Mouse (Mus musculus) small intestine, adult 2 months (tissue): ENCODE measurements around the gene Nsfl1c. TPM values are rescaled to one million over a fixed set of nuclear protein-coding genes. Genes with fewer than 3 reads are reported as not detected.

ENCODE experiments used
- H3K27ac ChIP-seq: fragments of 200-500 bp; 2 replicates; pipeline ENCODE4 v1.5.1; 2012; ENCODE audit warnings: low read depth, low read length, control low read depth, inconsistent platforms; ENCODE audit not compliant: insufficient read depth
- H3K27me3 ChIP-seq: fragments of 200-500 bp; 2 replicates; pipeline ENCODE4 v1.6.1; 2012; ENCODE audit warnings: mild to moderate bottlenecking, moderate library complexity, low read length, inconsistent platforms; ENCODE audit not compliant: control insufficient read depth, insufficient read depth
- H3K36me3 ChIP-seq: fragments of 200-500 bp; 2 replicates; pipeline ENCODE4 v1.6.1; 2012; ENCODE audit warnings: mild to moderate bottlenecking, low read length, control low read depth, inconsistent platforms; ENCODE audit not compliant: control insufficient read depth, insufficient read depth
- H3K4me1 ChIP-seq: fragments of 200-500 bp; 2 replicates; pipeline ENCODE4 v1.6.1; 2012; ENCODE audit warnings: low read length, inconsistent platforms, mixed read lengths; ENCODE audit not compliant: control insufficient read depth, insufficient read depth, insufficient read length
- H3K4me3 ChIP-seq: fragments of 200-500 bp; 2 replicates; pipeline ENCODE4 v1.5.1; 2012; ENCODE audit warnings: low read depth, mild to moderate bottlenecking, control low read depth, inconsistent platforms, low read length, moderate library complexity
- CTCF ChIP-seq: fragments of 200-500 bp; IDR thresholded peaks from 2 replicates; pipeline ENCODE4 v1.5.1; 2012; ENCODE audit warnings: low read depth, mild to moderate bottlenecking, control low read depth, inconsistent platforms, low read length, moderate library complexity, mixed read lengths; ENCODE audit not compliant: insufficient replicate concordance, insufficient read length; ENCODE audit errors: extremely low read depth
- POLR2A ChIP-seq: fragments of 200-500 bp; IDR thresholded peaks from 2 replicates; pipeline ENCODE4 v1.6.1; 2012; ENCODE audit warnings: low read depth, mild to moderate bottlenecking, control low read depth, inconsistent platforms, low read length, moderate library complexity
- WGBS: fragments of 180-500 bp; shearing (Covaris S2); methylation state at CpG from one replicate; pipeline ENCODE4 v1.1.7; 2018; 5-methylcytosine and 5-hydroxymethylcytosine counted together
- polyA plus RNA-seq: library from polyadenylated mRNA; depleted of rRNA; stranded (reverse); fragments of >200 nt; gene quantifications from 2 replicates; pipeline ENCODE4 v1.2.3, GENCODE M21; 2012

Gene Nsfl1c
- polyA plus RNA-seq, 1 experiment, result 31.1 TPM

GRCm38 (mm10) chr2:151533632-151534031 is 39.6 kb downstream of the Nsfl1c start:
- Histone ChIP-seq H3K27me3 (no peaks in the 10 kb centered on the region), H3K36me3 (no peaks in the 10 kb centered on the region), H3K27ac (no peak overlapping the region), H3K4me3 (no peak overlapping the region), H3K4me1 (peaks cover 12% of the 10 kb centered on the region)
- WGBS, result 76% methylated on average over 6 of the region's 6 CpGs
- TF ChIP-seq CTCF (no peak), POLR2A (no peak)

DNA sequence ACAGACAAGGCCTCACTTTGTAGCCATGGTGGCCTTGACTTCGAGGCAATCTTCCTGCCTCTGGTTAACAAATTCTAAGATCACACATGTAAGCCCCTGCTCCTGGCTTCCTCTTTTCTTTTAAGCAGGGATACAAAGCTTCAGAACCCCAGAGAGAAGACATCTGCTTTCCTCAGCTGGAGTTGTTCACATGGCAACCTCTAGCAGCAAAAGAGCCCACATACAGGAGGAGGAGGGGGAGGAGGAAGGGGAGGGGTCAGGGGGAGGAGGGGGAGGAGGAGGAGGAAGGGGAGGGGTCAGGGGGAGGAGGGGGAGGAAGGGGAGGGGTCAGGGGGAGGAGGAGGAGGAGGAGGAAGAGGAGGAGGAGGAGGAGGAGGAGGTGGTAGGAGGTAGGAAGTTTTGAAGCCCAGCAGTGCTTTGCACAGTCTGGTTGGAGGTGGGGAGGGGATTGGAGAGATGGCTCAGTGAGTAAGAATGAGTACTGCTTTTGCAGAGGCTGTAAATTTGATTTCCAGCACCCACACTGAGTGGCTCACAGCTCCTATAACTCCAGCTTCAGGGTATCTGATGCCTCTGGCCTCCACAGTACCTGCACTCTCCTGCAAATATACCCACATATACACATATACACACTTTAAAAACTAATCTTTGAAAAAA is 42.1 kb downstream of the Nsfl1c start:
- no peaks in the 10 kb centered on the region for H3K27me3 ChIP-seq
- H3K36me3 ChIP-seq, result no peaks in the 10 kb centered on the region
- no peak overlapping the region for H3K4me3 ChIP-seq
- peak overlapping the region; percentile 27; the same call in 1 of the 2 replicates for H3K27ac ChIP-seq
- TF ChIP-seq CTCF (no peak), POLR2A (no peak)
- 17% methylated on average over 1 of the region's 1 CpGs for WGBS
- peaks cover 4% of the 10 kb centered on the region for H3K4me1 ChIP-seq

- H3K4me3 ChIP-seq, result no peak overlapping the region
- H3K4me1 ChIP-seq, result peaks cover 4% of the 10 kb centered on the region
- H3K27ac ChIP-seq, result peak overlapping the region; percentile 51
- TF ChIP-seq CTCF, result no peak
- TF ChIP-seq POLR2A, result no peak
- 5% methylated on average over 5 of the region's 5 CpGs for WGBS
- H3K36me3 ChIP-seq, result no peaks in the 10 kb centered on the region
- H3K27me3 ChIP-seq, result no peaks in the 10 kb centered on the region
Measured at GRCm38 (mm10) chr2:151536618-151536974, 42.6 kb downstream of the Nsfl1c start.

GRCm38 (mm10) chr2:151538646-151539045 is 44.7 kb downstream of the Nsfl1c start:
- Histone ChIP-seq H3K36me3 (no peaks in the 10 kb centered on the region), H3K27me3 (no peaks in the 10 kb centered on the region), H3K4me1 (peaks cover 7% of the 10 kb centered on the region), H3K4me3 (no peak overlapping the region), H3K27ac (no peak overlapping the region)
- no peak for TF ChIP-seq CTCF
- no peak for TF ChIP-seq POLR2A
- WGBS, result 78% methylated on average over 4 of the region's 4 CpGs

GRCm38 (mm10) chr2:151542323-151543062 is 48.5 kb downstream of the Nsfl1c start, which contains the start of gene Fkbp1a:
Fkbp1a (plus strand) TSS chr2:151542483.
- 1% methylated on average over 86 of the region's 93 CpGs for WGBS
- no peaks in the 10 kb centered on the region for H3K27me3 ChIP-seq
- peak; percentile 50 for TF ChIP-seq POLR2A
- TF ChIP-seq CTCF, result no peak

DNA sequence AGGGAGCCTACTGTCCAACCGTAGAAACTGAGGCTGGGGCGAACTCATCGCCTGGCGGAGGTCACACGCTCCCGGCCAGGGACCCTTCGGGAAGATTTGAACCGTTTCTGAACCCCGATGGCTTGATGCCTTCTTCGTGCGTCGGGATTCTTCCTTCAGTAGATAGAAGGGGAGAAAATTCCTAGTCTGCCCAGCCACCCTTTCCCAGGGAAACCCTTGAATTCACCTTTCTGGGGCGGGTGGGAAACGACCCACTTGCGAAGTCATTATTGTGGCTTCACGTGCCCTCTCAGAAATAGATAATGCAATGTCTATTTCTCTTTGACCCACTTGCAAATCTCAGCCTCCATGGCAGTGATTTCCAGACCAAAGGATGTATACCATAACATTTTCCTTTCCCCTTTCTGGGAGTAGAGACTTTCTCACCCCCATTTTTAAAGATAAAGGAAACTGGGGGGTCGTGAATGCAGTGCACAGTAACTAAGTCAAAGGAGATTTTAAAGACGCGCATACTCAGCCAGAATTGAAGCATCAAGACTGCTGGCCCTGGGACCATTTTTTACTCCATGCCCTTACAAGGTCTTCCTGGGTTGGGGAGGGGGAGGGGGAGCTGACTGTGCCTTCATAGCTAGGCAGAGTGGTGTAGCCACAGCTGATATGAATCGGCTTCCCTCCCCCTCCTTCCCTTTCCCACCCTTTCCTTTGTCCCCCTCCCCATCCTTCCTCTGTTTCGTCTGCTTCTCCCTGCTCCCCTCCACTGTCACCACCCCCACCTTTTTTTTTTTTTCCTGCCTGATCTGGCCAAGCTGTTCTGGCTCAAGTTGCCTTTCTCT is 49.3 kb downstream of the Nsfl1c start:
- Histone ChIP-seq H3K36me3 (peaks cover 9% of the 10 kb centered on the region; the same call in 1 of the 2 replicates), H3K27ac (peak overlapping the region; percentile 93), H3K27me3 (no peaks in the 10 kb centered on the region), H3K4me1 (peaks cover 26% of the 10 kb centered on the region; the same call in 1 of the 2 replicates), H3K4me3 (peak overlapping the region; percentile 100)
- TF ChIP-seq POLR2A (no peak), CTCF (no peak)
- 5% methylated on average over 21 of the region's 21 CpGs for WGBS

More at GRCm38 (mm10) chr2:151542323-151543062, 48.5 kb downstream of the Nsfl1c start, which contains the start of gene Fkbp1a:
- H3K4me1 ChIP-seq, result peaks cover 21% of the 10 kb centered on the region; the same call in 1 of the 2 replicates
- H3K27ac ChIP-seq, result peak within 1 kb of the TSS; percentile 93
- H3K4me3 ChIP-seq, result peak within 1 kb of the TSS; percentile 100
- H3K36me3 ChIP-seq, result peaks cover 9% of the 10 kb centered on the region; the same call in 1 of the 2 replicates

DNA sequence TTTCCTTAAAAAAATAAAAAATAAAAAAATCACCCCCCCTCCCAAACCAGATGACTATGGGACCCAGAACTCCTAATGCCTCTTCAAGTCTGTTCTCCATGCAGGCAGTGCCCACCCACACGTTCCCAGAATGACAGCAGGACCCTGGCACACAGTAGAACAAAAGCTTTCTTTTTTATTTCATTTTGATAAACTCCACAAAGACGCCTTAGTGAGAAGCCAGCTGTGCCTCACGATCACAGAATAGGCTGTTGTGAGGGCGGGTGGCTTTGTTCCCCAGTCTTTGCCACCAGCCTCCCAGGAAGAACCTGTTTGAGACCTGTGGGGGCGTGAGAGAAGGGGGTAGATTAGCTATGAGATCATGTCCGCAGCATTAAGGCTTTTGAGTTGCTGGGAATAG is 50.7 kb downstream of the Nsfl1c start:
- Histone ChIP-seq H3K27me3 (no peaks in the 10 kb centered on the region), H3K36me3 (peaks cover 9% of the 10 kb centered on the region; the same call in 1 of the 2 replicates), H3K27ac (no peak overlapping the region), H3K4me3 (no peak overlapping the region), H3K4me1 (peaks cover 34% of the 10 kb centered on the region)
- WGBS, result 68% methylated on average over 6 of the region's 6 CpGs
- TF ChIP-seq POLR2A (no peak), CTCF (no peak)
